Mouse (Mus musculus) MEL (cell line): ENCODE measurements around the gene Alg12.

ENCODE experiments used
- BHLHE40 ChIP-seq: IDR thresholded peaks from 2 replicates; pipeline ENCODE4 v1.6.1; 2012; ENCODE audit warnings: low read depth, mild to moderate bottlenecking, inconsistent platforms, low read length, improper control_type of control experiment, borderline replicate concordance
- CHD2 ChIP-seq: IDR thresholded peaks from 2 replicates; pipeline ENCODE4 v1.6.1; 2011; ENCODE audit warnings: low read length, improper control_type of control experiment
- CTCF ChIP-seq, 3 experiments: IDR thresholded peaks in 2 of 3; conservative IDR thresholded peaks in 1 of 3; 2 replicates each; pipeline ENCODE4 v1.5.1; 2011 to 2012; ENCODE audit warnings: low read length in 3 of 3, low read depth in 2 of 3, mild to moderate bottlenecking in 2 of 3, improper control_type of control experiment in 1 of 3, inconsistent platforms in 1 of 3, mixed read lengths in 1 of 3, moderate library complexity in 1 of 3; ENCODE audit not compliant: control insufficient read depth in 1 of 3, insufficient read depth in 1 of 3, poor library complexity in 1 of 3, severe bottlenecking in 1 of 3
- ETS1 ChIP-seq: IDR thresholded peaks from 2 replicates; pipeline ENCODE4 v1.6.1; 2012; ENCODE audit warnings: low read depth, mild to moderate bottlenecking, inconsistent platforms, low read length, improper control_type of control experiment, moderate library complexity
- HCFC1 ChIP-seq: IDR thresholded peaks from 2 replicates; pipeline ENCODE4 v1.6.1; 2012; ENCODE audit warnings: low read depth, mild to moderate bottlenecking, inconsistent platforms, low read length, improper control_type of control experiment, moderate library complexity
- KAT2A ChIP-seq: conservative IDR thresholded peaks from 2 replicates; pipeline ENCODE4 v1.6.1; 2012; ENCODE audit warnings: low read depth, low read length, improper control_type of control experiment, inconsistent platforms
- MAFK ChIP-seq: IDR thresholded peaks from 2 replicates; pipeline ENCODE4 v1.6.1; 2011; ENCODE audit warnings: low read depth, mild to moderate bottlenecking, low read length, improper control_type of control experiment, borderline replicate concordance
- POLR2A ChIP-seq, 2 experiments: IDR thresholded peaks; 2 replicates each; pipeline ENCODE4 v1.6.1; 2011 to 2012; ENCODE audit warnings: low read length in 2 of 2, mild to moderate bottlenecking in 2 of 2, control low read depth in 1 of 2, improper control_type of control experiment in 1 of 2, low read depth in 1 of 2, moderate library complexity in 1 of 2; ENCODE audit not compliant: control insufficient read depth in 1 of 2, insufficient read depth in 1 of 2, poor library complexity in 1 of 2
- RCOR1 ChIP-seq: IDR thresholded peaks from 2 replicates; pipeline ENCODE4 v1.6.1; 2012; ENCODE audit warnings: low read depth, mild to moderate bottlenecking, inconsistent platforms, low read length, improper control_type of control experiment
- SIN3A ChIP-seq: IDR thresholded peaks from 2 replicates; pipeline ENCODE4 v1.6.1; 2012; ENCODE audit warnings: low read length, improper control_type of control experiment, inconsistent platforms
- SMC3 ChIP-seq: IDR thresholded peaks from 2 replicates; pipeline ENCODE4 v1.6.1; 2011; ENCODE audit warnings: low read depth, low read length, improper control_type of control experiment
- TAL1 ChIP-seq: IDR thresholded peaks from 2 replicates; pipeline ENCODE4 v1.6.1; 2012; ENCODE audit warnings: mild to moderate bottlenecking, inconsistent platforms, low read length, moderate library complexity, mixed read lengths
- ZNF384 ChIP-seq: IDR thresholded peaks from 2 replicates; pipeline ENCODE4 v1.6.1; 2012; ENCODE audit warnings: low read depth, mild to moderate bottlenecking, inconsistent platforms, low read length, improper control_type of control experiment

DNA sequence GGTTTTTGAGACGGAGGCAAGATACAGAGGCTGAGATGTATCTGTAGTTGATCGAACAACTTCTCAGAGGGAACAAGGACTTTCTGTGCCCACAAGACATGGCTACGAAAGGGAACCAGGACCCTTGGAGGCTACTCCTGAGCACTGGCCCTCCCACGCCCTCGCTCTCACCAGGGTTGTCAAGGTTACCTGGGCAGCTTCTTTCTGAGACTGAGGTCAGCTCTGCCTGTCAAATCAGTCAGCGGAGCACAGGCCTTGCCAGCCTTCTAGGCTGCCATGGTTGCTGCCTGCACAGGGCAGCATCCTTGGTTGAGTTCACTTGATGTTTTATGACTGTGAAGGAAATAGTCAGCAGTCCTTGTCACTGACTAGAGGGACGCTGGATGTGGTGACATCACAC, 3.4 kb upstream of the Alg12 start:
- TF ChIP-seq CTCF (IDR thresholded peaks at IDR 0.05 in 2 of 3, conservative IDR thresholded peaks at IDR 0.05 in 1 of 3; ENCODE audit: control insufficient read depth in 1 of 3, insufficient read depth in 1 of 3, low read depth in 2 of 3, low read length in 3 of 3, poor library complexity in 1 of 3, severe bottlenecking in 1 of 3) (no peak), CHD2 (no peak), BHLHE40 (no peak), ETS1 (no peak), POLR2A (IDR thresholded peaks at IDR 0.05; ENCODE audit: control insufficient read depth in 1 of 2, insufficient read depth in 1 of 2, low read depth in 1 of 2, low read length in 2 of 2, poor library complexity in 1 of 2) (no peak), TAL1 (no peak), HCFC1 (no peak), SMC3 (no peak), MAFK (no peak), SIN3A (no peak), RCOR1 (no peak), ZNF384 (no peak), KAT2A (no peak)
